Mouse (Mus musculus) CH12F3 (cell line): Measurements from ENCODE around the gene 2610507B11Rik.
"Not testable (repeated sequence)": the region's sequence is repeated elsewhere in the genome, so short reads cannot be mapped to it uniquely, and the experiment has no call there.

Source experiments
- in situ Hi-C: fragments of 300-500 bp; cut with MboI; formaldehyde crosslinking; loops from 2 replicates; pipeline ENCODE4 v1.14.3; 2020; ENCODE audit warnings: low sequenced_read_pairs

Gene 2610507B11Rik

DNA sequence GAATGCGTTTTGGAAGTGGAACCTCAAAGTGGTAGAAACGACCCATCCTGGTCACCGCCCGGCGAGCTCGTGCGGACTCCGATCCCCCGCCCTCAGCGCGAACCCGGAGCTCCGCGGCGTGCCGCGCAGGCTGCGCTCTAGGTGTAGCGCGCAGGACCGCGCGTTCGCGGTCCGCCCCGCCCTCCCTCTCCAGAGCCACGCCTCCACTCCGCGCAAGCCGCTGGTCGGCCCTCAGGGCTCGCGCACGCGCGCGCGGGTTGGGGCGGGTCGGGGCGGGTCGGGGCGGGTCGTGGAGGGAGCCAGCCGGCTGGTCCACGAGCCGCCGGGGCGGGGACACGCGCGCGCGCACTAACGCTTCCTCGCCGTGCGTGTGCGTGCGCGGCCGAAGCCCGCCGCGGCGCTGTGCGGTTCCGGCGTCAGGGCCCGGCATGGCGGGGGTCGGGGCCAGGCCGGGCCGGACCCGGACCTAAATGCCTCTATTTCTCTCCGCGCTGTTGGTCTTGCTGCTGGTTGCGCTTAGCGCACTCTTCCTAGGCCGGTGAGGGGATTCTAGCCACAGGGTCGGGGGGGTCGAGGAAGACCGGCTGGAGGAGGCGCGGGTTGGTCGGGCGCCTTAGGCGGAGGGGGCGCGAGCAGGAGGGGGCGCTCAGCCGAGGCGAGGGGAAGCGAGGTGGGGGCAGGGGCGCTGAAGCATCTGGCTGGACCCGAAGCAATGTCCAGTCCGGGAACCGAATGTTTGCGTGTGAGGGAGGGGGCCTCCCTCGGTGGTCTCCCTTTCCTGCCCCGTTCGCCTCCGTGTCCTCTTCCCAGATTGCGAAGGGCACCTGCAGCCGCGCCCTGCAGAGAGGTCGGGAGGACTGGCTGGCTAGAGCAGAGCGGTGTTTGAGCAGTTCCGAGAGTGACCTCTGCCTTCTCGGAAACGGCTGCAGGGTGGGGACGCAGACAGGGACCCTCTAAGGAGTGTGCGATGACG lies at the start of gene 2610507B11Rik:
Gene 2610507B11Rik, plus strand, starts transcription at position 373 of the 973 bp plus-strand sequence.
- in situ Hi-C loops, result no loop called here

DNA sequence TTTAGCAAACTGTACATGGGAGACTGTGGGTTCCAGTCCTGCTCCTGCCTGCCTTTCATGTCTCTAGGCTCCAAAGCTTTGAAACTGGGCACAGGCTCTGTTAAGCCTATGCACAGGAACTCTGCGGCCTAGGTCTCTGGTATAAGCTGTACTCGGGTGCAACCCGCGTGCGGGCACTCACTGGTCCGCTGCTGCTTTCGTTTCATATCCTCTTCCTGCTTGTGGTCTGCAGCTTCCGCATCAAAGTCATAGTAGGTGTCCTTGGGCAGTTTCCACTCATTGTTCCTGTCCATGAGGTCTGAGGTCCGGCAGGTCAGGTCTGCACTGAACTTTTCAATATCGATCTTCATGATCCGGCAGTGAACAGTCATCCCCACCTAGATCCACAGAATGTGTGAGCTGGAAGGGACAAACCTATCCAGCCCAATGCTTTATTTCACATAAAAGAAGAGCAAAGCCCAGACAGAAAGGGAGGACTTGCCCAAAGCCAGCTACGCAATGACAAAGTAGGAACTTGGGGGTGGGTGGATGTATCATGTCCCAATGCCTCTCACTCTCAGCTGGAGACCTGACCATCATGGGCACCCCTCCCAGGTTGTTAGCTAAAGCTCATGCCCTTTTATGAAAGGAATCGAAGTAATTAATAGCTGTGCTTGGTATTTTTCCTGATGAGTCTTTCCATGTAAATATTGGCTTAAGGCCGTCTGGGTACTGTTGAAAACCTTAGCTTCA lies 48.3 kb upstream of the 2610507B11Rik start:
- in situ Hi-C loops, result no loop called here

DNA sequence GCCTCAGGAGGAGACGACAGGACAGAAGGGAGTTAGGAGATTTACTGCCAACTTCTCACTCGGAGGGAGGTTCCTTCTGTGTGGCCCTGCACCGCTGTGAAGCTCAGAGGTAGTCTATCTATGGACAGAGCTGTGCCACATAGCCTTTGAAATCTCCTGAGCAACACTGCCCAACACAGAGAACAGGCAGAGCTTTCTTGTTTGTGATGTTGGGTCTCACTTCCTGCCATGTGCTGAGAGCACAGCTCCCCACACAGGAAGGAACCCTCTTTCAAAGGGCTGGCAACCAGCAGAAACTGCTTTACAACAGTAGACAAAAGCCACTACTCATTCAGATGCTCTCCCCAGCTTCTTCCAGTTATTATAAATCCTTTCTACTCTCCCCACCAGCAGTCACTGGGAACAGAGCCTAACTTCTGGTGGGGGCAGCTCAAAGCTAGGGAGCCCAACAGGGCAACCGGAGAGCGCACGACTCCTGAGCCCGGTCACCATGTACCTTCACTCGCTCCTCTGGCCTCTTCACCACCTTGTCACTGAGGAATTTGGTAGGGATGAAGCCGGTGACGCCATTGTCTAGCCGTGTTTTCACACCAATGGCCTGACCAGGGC lies 45.7 kb upstream of the 2610507B11Rik start:
- in situ Hi-C loops, result no loop called here

- in situ Hi-C loops, result no loop called here
Measured at GRCm38 (mm10) chr11:78223586-78223985, 38.0 kb upstream of the 2610507B11Rik start.

- in situ Hi-C loops, result no loop called here
Measured at GRCm38 (mm10) chr11:78231518-78231917, 30.0 kb upstream of the 2610507B11Rik start.

- in situ Hi-C loops, result no loop called here
Measured at GRCm38 (mm10) chr11:78240193-78240857, 21.2 kb upstream of the 2610507B11Rik start.

GRCm38 (mm10) chr11:78245261-78245626 lies 16.3 kb upstream of the 2610507B11Rik start:
- in situ Hi-C loops, result no loop called here

- in situ Hi-C loops, result no loop called here
Measured at GRCm38 (mm10) chr11:78245627-78246317, 15.8 kb upstream of the 2610507B11Rik start, which contains the start of the genes Sdf2 and Supt6. Gene Sdf2, plus strand, starts transcription at chr11:78245746. Gene Supt6, minus strand, starts transcription at chr11:78245987.

GRCm38 (mm10) chr11:78246318-78247011 lies 15.1 kb upstream of the 2610507B11Rik start:
- in situ Hi-C loops, result no loop called here

GRCm38 (mm10) chr11:78247012-78247348 lies 14.6 kb upstream of the 2610507B11Rik start:
- in situ Hi-C loops, result no loop called here

DNA sequence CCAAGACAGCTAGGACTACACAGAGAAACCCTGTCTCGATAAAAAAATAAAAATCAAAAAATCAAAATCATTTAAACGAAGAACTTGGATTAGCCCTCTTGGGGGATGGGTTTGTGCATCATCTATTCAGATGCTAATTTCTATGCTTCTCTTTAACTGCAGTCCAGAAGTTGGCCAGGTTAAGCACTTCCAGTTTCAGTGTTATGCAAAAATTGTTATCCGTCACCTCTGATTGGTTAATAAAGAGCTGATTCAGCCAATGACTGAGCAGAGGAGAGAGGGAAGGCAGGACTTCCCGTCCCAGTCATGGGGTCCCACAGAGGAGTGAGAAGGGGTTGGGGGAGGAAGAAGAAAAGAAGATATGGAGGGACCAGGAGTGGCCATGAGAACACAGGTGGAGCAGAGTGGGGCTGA lies 13.8 kb upstream of the 2610507B11Rik start:
- in situ Hi-C loops, result no loop called here

DNA sequence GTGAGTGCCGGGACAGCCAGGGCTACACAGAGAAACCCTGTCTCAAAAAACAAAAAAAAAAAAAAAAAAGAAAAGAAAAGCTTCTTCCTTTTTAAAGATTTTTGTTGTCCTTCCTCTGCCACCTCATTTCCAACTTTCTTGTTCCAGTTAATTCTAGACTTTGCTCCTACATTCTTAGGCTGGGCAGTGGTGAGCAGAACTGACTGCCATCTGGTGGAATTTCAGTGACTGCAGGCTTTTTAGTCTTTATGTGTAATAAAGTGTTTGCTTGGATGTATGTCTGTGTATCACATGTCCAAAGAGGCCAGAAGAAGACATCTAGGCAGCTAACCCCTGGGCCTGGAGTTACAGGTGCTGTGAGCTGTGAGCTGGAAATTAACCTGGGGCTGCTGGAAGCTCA lies 4.9 kb upstream of the 2610507B11Rik start:
- in situ Hi-C loops, result no loop called here

- in situ Hi-C loops, result no loop called here
Measured at GRCm38 (mm10) chr11:78260489-78261258, 878 bp upstream of the 2610507B11Rik start.

DNA sequence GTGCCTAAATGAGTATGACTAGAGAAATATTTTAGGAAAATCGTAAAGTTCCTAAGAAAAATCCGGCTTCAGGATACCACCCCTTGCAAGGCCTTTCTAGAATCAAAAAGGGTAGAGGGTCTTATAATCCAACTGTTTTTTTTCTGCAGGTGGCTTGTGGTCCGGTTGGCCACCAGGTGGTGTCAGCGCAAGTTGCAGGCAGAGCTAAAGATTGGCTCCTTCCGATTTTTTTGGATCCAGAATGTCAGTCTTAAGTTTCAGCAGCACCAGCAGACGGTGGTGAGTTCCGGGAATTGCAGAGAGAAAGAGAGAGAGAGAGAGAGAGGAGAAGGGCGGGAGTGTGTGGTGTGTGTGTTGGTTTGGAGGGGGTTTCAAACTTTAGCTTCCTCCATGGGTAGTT lies 998 bp downstream of the 2610507B11Rik start:
- in situ Hi-C loops, result no loop called here

DNA sequence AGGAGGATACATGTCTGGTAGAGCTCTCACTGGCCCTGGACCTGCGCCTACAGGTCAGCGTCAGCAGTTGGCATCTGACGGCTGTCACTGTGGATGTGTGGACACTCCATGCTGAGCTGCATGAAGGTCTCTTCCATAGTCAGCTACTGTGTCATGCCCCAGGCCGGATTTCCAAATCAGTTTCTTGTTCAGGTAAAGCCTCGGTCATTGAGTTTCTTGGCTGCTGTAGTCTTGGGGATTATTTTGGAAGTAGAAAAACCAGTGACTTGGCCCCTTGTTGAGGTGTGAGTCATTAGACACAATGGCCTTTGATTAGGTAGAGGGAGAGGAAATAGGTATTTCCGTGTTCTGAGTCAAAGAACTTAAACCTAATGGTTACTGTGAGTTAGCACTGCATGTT lies 4.0 kb downstream of the 2610507B11Rik start:
- in situ Hi-C loops, result no loop called here

DNA sequence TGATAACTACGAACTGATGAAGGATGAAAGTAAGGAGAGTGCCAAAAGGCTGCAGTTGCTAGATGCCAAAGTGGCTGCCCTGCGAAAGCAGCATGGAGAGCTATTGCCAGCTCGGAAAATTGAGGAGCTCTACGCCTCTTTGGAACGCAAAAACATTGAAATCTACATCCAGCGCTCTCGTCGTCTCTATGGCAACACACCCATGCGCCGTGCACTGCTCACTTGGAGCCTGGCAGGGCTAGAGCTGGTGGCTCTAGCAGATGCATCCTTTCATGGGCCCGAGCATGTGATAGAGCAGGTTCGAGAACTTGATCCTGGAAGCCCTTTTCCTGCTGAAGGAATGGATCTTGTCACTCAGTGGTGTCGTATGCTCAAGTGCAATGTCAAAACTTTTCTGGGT lies 10.4 kb downstream of the 2610507B11Rik start:
- in situ Hi-C loops, result no loop called here

- in situ Hi-C loops, result no loop called here
Measured at GRCm38 (mm10) chr11:78275596-78275995, 14.0 kb downstream of the 2610507B11Rik start.

DNA sequence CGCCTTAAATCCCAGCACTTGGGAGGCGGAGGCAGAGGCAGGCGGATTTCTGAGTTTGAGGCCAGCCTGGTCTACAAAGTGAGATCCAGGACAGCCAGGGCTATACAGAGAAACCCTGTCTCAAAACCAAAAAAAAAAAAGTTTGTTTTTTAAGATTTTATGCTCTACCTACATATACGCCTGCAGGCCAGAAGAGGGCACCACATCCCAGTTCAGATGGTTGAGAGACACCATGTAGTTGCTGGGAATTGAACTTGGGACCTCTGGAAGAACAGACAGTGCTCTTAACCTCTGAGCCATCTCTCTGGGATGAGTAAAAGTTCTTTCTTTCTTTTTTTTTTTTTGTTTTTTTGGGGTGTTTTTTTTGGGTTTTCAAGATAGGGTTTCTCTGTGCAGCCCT lies 14.6 kb downstream of the 2610507B11Rik start:
- in situ Hi-C loops, result not testable (repeated sequence)

- in situ Hi-C loops, result no loop called here
Measured at GRCm38 (mm10) chr11:78278853-78279252, 17.3 kb downstream of the 2610507B11Rik start.
